Mouse (Mus musculus) liver, embryonic 14.5 days (tissue): ENCODE results near the gene Kiz. TPM values are rescaled to one million over a fixed set of nuclear protein-coding genes. Genes with fewer than 3 reads are reported as not detected.

ENCODE experiments used
- ATAC-seq: fragments of 200-750 bp; cut with Nextera tagmentation; 2 replicates; pipeline ENCODE4 v1.8.0; 2017; ENCODE audit warnings: moderate number of reproducible peaks, mild to moderate bottlenecking, moderate library complexity; ENCODE audit not compliant: insufficient read depth
- DNase-seq, 3 experiments: peaks; one replicate each; pipeline ENCODE4 v3.0.0-alpha.2; 2012 to 2013; ENCODE audit warnings: low read depth in 3 of 3, low spot score in 3 of 3
- H3K27ac ChIP-seq: fragments of 300-500 bp; sonication (generic); 2 replicates; pipeline ENCODE4 v1.5.1; 2014; ENCODE audit warnings: moderate library complexity, mild to moderate bottlenecking, control low read depth, inconsistent platforms
- H3K27me3 ChIP-seq: fragments of 300-500 bp; sonication (generic); 2 replicates; pipeline ENCODE4 v1.6.1; 2014; ENCODE audit warnings: mild to moderate bottlenecking, low read length, moderate library complexity; ENCODE audit not compliant: control insufficient read depth, insufficient read depth
- H3K36me3 ChIP-seq: fragments of 300-500 bp; sonication (generic); replicated peaks from 2 replicates; pipeline ENCODE4 v1.6.1; 2014; ENCODE audit warnings: low read depth; ENCODE audit not compliant: control insufficient read depth, insufficient read depth
- H3K4me1 ChIP-seq, 2 experiments: fragments of 200-500 bp in 1 of 2; fragments of 300-500 bp in 1 of 2; sonication (generic) in 1 of 2; replicated peaks; 2 replicates each; pipeline ENCODE4 v1.6.1; 2012 to 2014; ENCODE audit warnings: antibody characterized with exemption in 1 of 2, inconsistent platforms in 1 of 2, low read length in 1 of 2; ENCODE audit not compliant: control insufficient read depth in 2 of 2, insufficient read depth in 2 of 2
- H3K4me2 ChIP-seq: fragments of 300-500 bp; sonication (generic); 2 replicates; pipeline ENCODE4 v1.6.1; 2014; ENCODE audit warnings: low read depth, mild to moderate bottlenecking, control low read depth, moderate library complexity
- H3K4me3 ChIP-seq, 2 experiments: fragments of 200-500 bp in 1 of 2; fragments of 300-500 bp in 1 of 2; sonication (generic) in 1 of 2; 2 replicates each; pipeline ENCODE4 v1.5.1; 2012 to 2014; ENCODE audit warnings: low read depth in 2 of 2, low read length in 2 of 2, mild to moderate bottlenecking in 2 of 2, control low read depth in 1 of 2, inconsistent platforms in 1 of 2, moderate library complexity in 1 of 2; ENCODE audit not compliant: insufficient read depth in 1 of 2
- H3K9ac ChIP-seq: fragments of 300-500 bp; sonication (generic); replicated peaks from 2 replicates; pipeline ENCODE4 v1.6.1; 2014; ENCODE audit warnings: mild to moderate bottlenecking, control low read depth, moderate library complexity
- H3K9me3 ChIP-seq: fragments of 300-500 bp; sonication (generic); 2 replicates; pipeline ENCODE4 v1.6.1; 2016; ENCODE audit warnings: low read length, mixed read lengths; ENCODE audit not compliant: control insufficient read depth
- CTCF ChIP-seq: IDR thresholded peaks from 2 replicates; pipeline ENCODE4 v1.5.1; 2016; ENCODE audit warnings: antibody characterized with exemption, low read depth, control low read depth
- EP300 ChIP-seq: IDR thresholded peaks from 2 replicates; pipeline ENCODE4 v1.6.1; 2016; ENCODE audit warnings: antibody characterized with exemption, low read depth
- WGBS: fragments of 180-500 bp; shearing (Covaris S2); extraction: QIAGEN DNeasy Blood & Tissue Kit; methylation state at CpG from one replicate; pipeline ENCODE4 v1.1.7; 2014; ENCODE audit not compliant: insufficient replicate concordance; 5-methylcytosine and 5-hydroxymethylcytosine counted together
- polyA plus RNA-seq, 2 experiments: library from polyadenylated mRNA; depleted of rRNA in 1 of 2; stranded (reverse) in 1 of 2; unstranded in 1 of 2; fragments of >200 nt; fragmentation: Nextera tagmentation in 1 of 2; extraction: Ambion mirVana in 1 of 2; gene quantifications; 2 replicates each; pipeline versions ENCODE4 v1.2.1 to v1.2.3; 2012 to 2014

Gene Kiz
- polyA plus RNA-seq (2012; rRNA removed) (3.4 and 6.5 TPM in 2 replicates), polyA plus RNA-seq (2014; fragmentation: Nextera tagmentation; extraction: Ambion mirVana) (11.5 TPM in 2 replicates)

DNA sequence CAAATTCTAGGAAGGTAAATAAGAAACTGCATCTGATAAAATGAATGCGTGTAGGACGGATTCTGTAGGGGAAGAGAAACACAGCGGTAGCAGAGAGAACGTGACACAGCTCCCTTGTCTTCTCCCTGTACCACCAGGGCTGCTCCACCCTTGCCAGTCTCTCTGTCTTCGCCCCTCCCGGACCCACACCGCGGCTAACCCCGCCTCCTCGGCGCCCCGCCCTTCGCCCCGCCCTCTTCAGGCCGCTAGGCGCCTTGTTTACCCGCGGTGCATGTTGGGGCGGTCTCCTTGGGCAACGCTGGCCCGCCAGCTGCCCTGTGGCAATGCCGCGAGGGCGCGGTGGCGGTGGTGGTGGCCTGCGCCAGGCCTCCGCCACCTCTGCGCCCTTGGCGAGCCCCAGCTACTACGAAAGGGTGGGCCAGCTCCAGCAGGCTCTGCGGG is at the start of gene Kiz:
Kiz (plus strand) TSS at position 266 of the 441 bp plus-strand sequence.
- H3K36me3 ChIP-seq: no peaks in the 10 kb centered on the region
- 0% methylated on average over 32 of the region's 32 CpGs for WGBS
- peak; percentile 47 for TF ChIP-seq CTCF
- no peak for TF ChIP-seq EP300
- peak within 1 kb of the TSS; percentile 82 to 84 for H3K4me3 ChIP-seq
- peaks cover 5 to 6% of the 10 kb centered on the region in 2 experiments; a peak in 3 of 4 replicates for H3K4me1 ChIP-seq
- H3K4me2 ChIP-seq: peak within 1 kb of the TSS; percentile 89
- no peaks in the 10 kb centered on the region for H3K9me3 ChIP-seq
- DNase-seq (peak; percentile 90 to 95 (median 92)), ATAC-seq (peak; percentile 99)
- H3K9ac ChIP-seq: peak within 1 kb of the TSS; percentile 90
- H3K27me3 ChIP-seq: no peaks in the 10 kb centered on the region
- peak within 1 kb of the TSS; percentile 77 for H3K27ac ChIP-seq

DNA sequence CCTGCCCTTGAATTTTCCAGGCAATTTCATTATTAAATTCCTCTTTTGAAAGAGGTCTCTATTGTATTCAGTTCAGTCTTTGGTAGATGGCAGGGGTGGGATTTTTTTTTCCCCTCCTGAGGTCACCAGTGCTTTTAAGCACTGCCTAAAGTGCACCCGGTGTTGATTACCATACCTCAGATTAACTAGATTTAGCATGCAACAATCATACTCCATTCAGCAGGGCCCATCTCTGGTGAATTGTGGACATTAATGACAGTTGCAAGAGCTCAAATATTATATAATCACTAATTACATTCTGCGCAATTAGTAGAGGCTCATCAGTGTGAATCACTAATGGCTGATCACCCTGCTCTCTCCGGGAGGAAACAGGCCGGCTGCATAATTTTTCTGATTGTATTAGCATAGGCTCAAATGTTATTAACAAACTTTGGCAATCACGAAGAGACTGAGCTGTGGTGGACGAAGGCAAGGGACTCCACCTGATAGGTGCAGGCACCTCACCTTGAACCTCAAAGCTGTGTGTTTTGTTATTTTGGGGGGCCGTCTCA is 45.9 kb upstream of the Kiz start:
- 63% methylated on average over 7 of the region's 7 CpGs for WGBS
- no peak for ATAC-seq
- H3K4me3 ChIP-seq: no peak overlapping the region
- H3K36me3 ChIP-seq: no peaks in the 10 kb centered on the region
- no peak overlapping the region for H3K4me2 ChIP-seq
- H3K4me1 ChIP-seq: no peaks in the 10 kb centered on the region
- H3K27me3 ChIP-seq: no peaks in the 10 kb centered on the region
- no peak overlapping the region for H3K9ac ChIP-seq
- no peak for DNase-seq
- H3K9me3 ChIP-seq: no peaks in the 10 kb centered on the region
- no peak overlapping the region for H3K27ac ChIP-seq
- TF ChIP-seq EP300 (no peak), CTCF (no peak)

DNA sequence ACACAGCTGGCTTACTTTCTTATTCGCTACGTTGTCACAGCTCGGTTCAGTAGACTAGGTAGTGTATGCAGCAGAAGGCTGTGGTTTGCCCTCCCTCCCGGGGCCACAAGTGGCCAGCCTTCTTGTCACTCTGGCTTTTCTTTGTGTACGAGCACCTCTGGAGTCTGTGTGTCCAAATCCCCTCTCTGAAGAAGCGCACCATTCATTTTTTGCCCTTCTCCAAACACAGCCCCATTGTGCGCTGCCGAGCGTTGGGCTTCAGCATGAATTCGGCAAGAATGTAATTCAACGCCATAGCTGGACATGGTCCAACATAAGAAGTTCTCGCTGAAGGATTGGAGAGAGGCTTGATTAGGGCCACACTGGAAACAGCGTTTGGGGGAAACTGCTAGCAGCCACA is 45.0 kb upstream of the Kiz start:
- ATAC-seq: no peak
- H3K4me2 ChIP-seq: no peak overlapping the region

DNA sequence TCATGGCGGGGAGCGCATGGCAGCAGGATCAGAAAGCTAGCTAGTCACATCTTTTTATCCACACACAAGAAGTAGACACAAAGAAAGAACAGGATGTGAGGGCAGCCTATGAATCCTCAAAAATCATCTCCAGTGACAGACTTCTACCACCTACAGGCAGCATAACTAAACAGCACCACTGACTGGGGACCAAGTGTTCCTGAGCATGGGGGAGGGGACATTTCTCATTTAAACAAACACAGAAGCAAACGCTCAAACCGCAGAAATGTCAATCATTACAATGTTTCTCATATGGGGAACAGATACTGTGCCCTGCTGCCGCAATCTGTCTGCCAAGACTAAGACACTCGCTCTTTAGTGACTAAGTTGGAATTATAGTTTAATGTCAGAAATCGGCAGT is 40.7 kb upstream of the Kiz start:
- TF ChIP-seq CTCF (no peak), EP300 (no peak)
- Histone ChIP-seq H3K27me3 (no peaks in the 10 kb centered on the region), H3K9ac (no peak overlapping the region), H3K36me3 (no peaks in the 10 kb centered on the region), H3K4me2 (no peak overlapping the region), H3K4me3 (no peak overlapping the region), H3K27ac (no peak overlapping the region), H3K4me1 (no peaks in the 10 kb centered on the region), H3K9me3 (no peaks in the 10 kb centered on the region)
- no peak for DNase-seq
- 56% methylated on average over 7 of the region's 7 CpGs for WGBS
- ATAC-seq: no peak

More for the DNA sequence above, 45.0 kb upstream of the Kiz start:
- WGBS: 72% methylated on average over 13 of the region's 13 CpGs
- TF ChIP-seq EP300 (no peak), CTCF (no peak)
- H3K4me3 ChIP-seq: no peak overlapping the region
- no peak for DNase-seq
- H3K9ac ChIP-seq: no peak overlapping the region
- no peaks in the 10 kb centered on the region for H3K9me3 ChIP-seq
- H3K27ac ChIP-seq: no peak overlapping the region
- H3K36me3 ChIP-seq: no peaks in the 10 kb centered on the region
- H3K27me3 ChIP-seq: no peaks in the 10 kb centered on the region
- H3K4me1 ChIP-seq: no peaks in the 10 kb centered on the region

GRCm38 (mm10) chr2:146819065-146819464 is 36.6 kb upstream of the Kiz start:
- no peak overlapping the region for H3K4me2 ChIP-seq
- H3K4me1 ChIP-seq: no peaks in the 10 kb centered on the region
- H3K9me3 ChIP-seq: no peaks in the 10 kb centered on the region
- 69% methylated on average over 4 of the region's 4 CpGs for WGBS
- DNase-seq (no peak), ATAC-seq (no peak)
- H3K9ac ChIP-seq: no peak overlapping the region
- H3K27me3 ChIP-seq: no peaks in the 10 kb centered on the region
- no peaks in the 10 kb centered on the region for H3K36me3 ChIP-seq
- TF ChIP-seq EP300 (no peak), CTCF (no peak)
- no peak overlapping the region for H3K4me3 ChIP-seq
- H3K27ac ChIP-seq: no peak overlapping the region
